Mouse (Mus musculus) ES-E14 (cell line): ENCODE data around the gene Oxsr1.

Experiments
- HCFC1 ChIP-seq: IDR thresholded peaks from 2 replicates; pipeline ENCODE4 v1.6.1; 2012; ENCODE audit warnings: low read length, inconsistent platforms, borderline replicate concordance; ENCODE audit not compliant: insufficient read depth
- MAFK ChIP-seq: IDR thresholded peaks from 2 replicates; pipeline ENCODE4 v1.6.1; 2014; ENCODE audit warnings: mild to moderate bottlenecking, low read depth, low read length, inconsistent platforms; ENCODE audit not compliant: insufficient read depth

DNA sequence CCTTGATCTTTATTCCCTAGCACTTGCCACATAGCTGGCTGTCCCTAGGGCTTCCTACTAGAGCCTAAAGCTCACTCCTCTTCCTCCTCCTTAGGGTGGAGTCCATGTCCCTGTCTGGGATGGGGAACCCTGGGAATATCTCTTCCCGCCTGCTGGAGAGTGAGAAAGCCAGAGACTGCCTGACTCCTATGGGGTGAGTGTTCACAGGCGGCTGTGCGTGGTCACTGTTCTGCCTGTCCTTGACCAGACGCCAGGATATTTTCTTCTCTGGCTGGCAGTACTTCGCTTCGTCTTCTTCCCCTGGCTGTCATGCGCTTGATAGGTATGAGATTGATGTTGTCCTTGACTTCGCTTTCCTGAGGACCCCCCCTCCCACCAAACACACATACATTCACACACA is 24.1 kb upstream of the Oxsr1 start:
- TF ChIP-seq MAFK (no peak), HCFC1 (no peak)
